In genomic region chr5:74905504-74906061, GRCm38 (mm10) we compare ENCODE assay signal across 13 mouse cellular contexts.
DNase-seq lines count a peak whose midpoint lies in the region; ATAC-seq lines count a peak whose summit lies in the region.
"Had no signal": no experiment of that assay in that cellular context is flagged by ENCODE, and none has a peak within 500 bp of the region (broad histone marks: within the 10 kb centered on the region; RNA-seq: fewer than 3 reads in every experiment).

No protein-coding gene starts in this region.

- no peak overlapping the region for H3K9ac ChIP-seq in kidney, embryonic 16.5 days (replicated peaks; ENCODE audit: low read length)
- H3K9ac ChIP-seq: hindbrain, embryonic 15.5 days; limb, embryonic 13.5 days; midbrain, embryonic 13.5 days; neural tube, embryonic 13.5 days had no signal

- no peaks in the 10 kb centered on the region for H3K36me3 ChIP-seq in kidney, embryonic 16.5 days (ENCODE audit: insufficient read depth, low read length)
- H3K36me3 ChIP-seq: hindbrain, embryonic 15.5 days; limb, embryonic 13.5 days; midbrain, embryonic 13.5 days; neural tube, embryonic 13.5 days had no signal

- no peaks in the 10 kb centered on the region for H3K9me3 ChIP-seq in kidney, embryonic 16.5 days (ENCODE audit: low read length)
- H3K9me3 ChIP-seq: hindbrain, embryonic 15.5 days; midbrain, embryonic 13.5 days; neural tube, embryonic 13.5 days had no signal

- H3K27ac ChIP-seq in kidney, embryonic 16.5 days (ENCODE audit: low read length): peak overlapping the region; percentile 67; the same call in 1 of the 2 replicates
- H3K27ac ChIP-seq: hindbrain, embryonic 15.5 days; limb, embryonic 13.5 days; midbrain, embryonic 13.5 days; neural tube, embryonic 13.5 days had no signal

- peak; percentile 92 for ATAC-seq in kidney, embryonic 16.5 days (ENCODE audit: low FRiP score, low TSS enrichment)
- ATAC-seq: midbrain, embryonic 13.5 days had no signal

- peak; percentile 93 for DNase-seq in heart, adult 11 months
- DNase-seq in heart, adult 18-20 months: no peak
- DNase-seq in kidney, adult 18-20 months: no peak
- DNase-seq in NIH3T3 (ENCODE audit: low read depth): peak; percentile 41
- DNase-seq in kidney, postnatal 4 days: peak; percentile 54 to 71
- no peak for DNase-seq in urinary bladder, postnatal 25 days (ENCODE audit: low spot score)
- DNase-seq in spleen, postnatal 4 days (ENCODE audit: low spot score in 2 of 2): no peak
- DNase-seq: cerebellum, postnatal 14 days had no signal

- H3K4me1 ChIP-seq in kidney, embryonic 16.5 days (ENCODE audit: insufficient read depth, low read length): 0 out of 2 replicates have a peak, but pooled peaks cover 3% of the 10 kb centered on the region
- H3K4me1 ChIP-seq: hindbrain, embryonic 15.5 days; limb, embryonic 13.5 days; midbrain, embryonic 13.5 days; neural tube, embryonic 13.5 days had no signal

- no peak overlapping the region for H3K4me2 ChIP-seq in kidney, embryonic 16.5 days (replicated peaks; ENCODE audit: low read depth, low read length)
- H3K4me2 ChIP-seq: hindbrain, embryonic 15.5 days; limb, embryonic 13.5 days; midbrain, embryonic 13.5 days; neural tube, embryonic 13.5 days had no signal

- no peak overlapping the region for H3K4me3 ChIP-seq in kidney, embryonic 16.5 days (ENCODE audit: low read length)
- H3K4me3 ChIP-seq: hindbrain, embryonic 15.5 days; limb, embryonic 13.5 days; midbrain, embryonic 13.5 days; neural tube, embryonic 13.5 days had no signal

- 10% methylated on average over 7 of the region's 7 CpGs for WGBS in kidney, embryonic 16.5 days

- no peaks in the 10 kb centered on the region; the same call in 1 of the 2 replicates for H3K27me3 ChIP-seq in kidney, embryonic 16.5 days (ENCODE audit: insufficient read depth, low read length)
- H3K27me3 ChIP-seq: hindbrain, embryonic 15.5 days; limb, embryonic 13.5 days; midbrain, embryonic 13.5 days; neural tube, embryonic 13.5 days had no signal

Comparison
In these comparisons a context has a peak if more than half of its experiments do, and no peak if none do; other contexts are left out.
1. DNase-seq: peak in heart, adult 11 months (single experiment), NIH3T3 (single experiment) and kidney, postnatal 4 days (2 of 2); none in heart, adult 18-20 months (0 of 2), kidney, adult 18-20 months (single experiment), urinary bladder, postnatal 25 days (single experiment) and spleen, postnatal 4 days (0 of 2).